Mouse (Mus musculus): ENCODE measurements around the gene Nek5. TPM values are rescaled to one million over a fixed set of nuclear protein-coding genes. Genes with fewer than 3 reads are reported as not detected.

Nek5 gene
- total and polyA plus RNA-seq, 3 experiments: 0.16 TPM; not detected in 2

GRCm38 (mm10) chr8:22036137-22036536 is 88.7 kb downstream of the Nek5 start:
- TF ChIP-seq CTCF (IDR thresholded peaks at IDR 0.05; ENCODE audit: low read depth, low read length) (no peak), POLR2AphosphoS5 (IDR thresholded peaks at IDR 0.05; ENCODE audit: insufficient replicate concordance, low read depth, low read length) (no peak), GATA2 (IDR thresholded peaks at IDR 0.05; ENCODE audit: borderline replicate concordance, low read depth, low read length) (no peak), TAL1 (conservative IDR thresholded peaks at IDR 0.05; ENCODE audit: low read depth, low read length) (no peak), GATA1 (IDR thresholded peaks at IDR 0.05; ENCODE audit: borderline replicate concordance, low read length) (no peak)
- no peaks in the 10 kb centered on the region for H3K9me3 ChIP-seq (replicated peaks)
- ATAC-seq (ENCODE audit: extremely low read depth, insufficient number of reproducible peaks, low FRiP score, poor library complexity, severe bottlenecking): no peak
- peaks cover 77% of the 10 kb centered on the region for H3K36me3 ChIP-seq (replicated peaks)
- H3K4me3 ChIP-seq (ENCODE audit: low read depth, low read length): no peak overlapping the region
- no peaks in the 10 kb centered on the region for H3K27me3 ChIP-seq (ENCODE audit: insufficient read depth, low read length)
- peaks cover 12% of the 10 kb centered on the region for H3K4me1 ChIP-seq (ENCODE audit: insufficient read depth, low read depth, low read length)
- DNase-seq (ENCODE audit: low spot score): no peak

- no peak for DNase-seq (ENCODE audit: low spot score)
- H3K27me3 ChIP-seq (ENCODE audit: insufficient read depth, low read length): no peaks in the 10 kb centered on the region
- peaks cover 4% of the 10 kb centered on the region; the same call in 1 of the 2 replicates for H3K4me1 ChIP-seq (ENCODE audit: insufficient read depth, low read depth, low read length)
- H3K4me3 ChIP-seq (ENCODE audit: low read depth, low read length): no peak overlapping the region
- peaks cover 73% of the 10 kb centered on the region for H3K36me3 ChIP-seq (replicated peaks)
- TF ChIP-seq GATA2 (IDR thresholded peaks at IDR 0.05; ENCODE audit: borderline replicate concordance, low read depth, low read length): no peak
- no peak for TF ChIP-seq GATA1 (IDR thresholded peaks at IDR 0.05; ENCODE audit: borderline replicate concordance, low read length)
- TF ChIP-seq TAL1 (conservative IDR thresholded peaks at IDR 0.05; ENCODE audit: low read depth, low read length): no peak
- no peak for TF ChIP-seq POLR2AphosphoS5 (IDR thresholded peaks at IDR 0.05; ENCODE audit: insufficient replicate concordance, low read depth, low read length)
- TF ChIP-seq CTCF (IDR thresholded peaks at IDR 0.05; ENCODE audit: low read depth, low read length): no peak
- ATAC-seq (ENCODE audit: extremely low read depth, insufficient number of reproducible peaks, low FRiP score, poor library complexity, severe bottlenecking): no peak
- H3K9me3 ChIP-seq (replicated peaks): no peaks in the 10 kb centered on the region
These were observed 93.9 kb downstream of the Nek5 start for GRCm38 (mm10) chr8:22030990-22031389.

GRCm38 (mm10) chr8:22028973-22029372 is 95.9 kb downstream of the Nek5 start:
- Histone ChIP-seq H3K9me3 (replicated peaks) (no peaks in the 10 kb centered on the region), H3K4me1 (ENCODE audit: insufficient read depth, low read depth, low read length) (0 out of 2 replicates have a peak, but pooled peaks cover 2% of the 10 kb centered on the region), H3K27me3 (ENCODE audit: insufficient read depth, low read length) (no peaks in the 10 kb centered on the region), H3K4me3 (ENCODE audit: low read depth, low read length) (no peak overlapping the region), H3K36me3 (replicated peaks) (peaks cover 78% of the 10 kb centered on the region)
- DNase-seq (ENCODE audit: low spot score) (no peak), ATAC-seq (ENCODE audit: extremely low read depth, insufficient number of reproducible peaks, low FRiP score, poor library complexity, severe bottlenecking) (no peak)
- TF ChIP-seq CTCF (IDR thresholded peaks at IDR 0.05; ENCODE audit: low read depth, low read length) (no peak), GATA2 (IDR thresholded peaks at IDR 0.05; ENCODE audit: borderline replicate concordance, low read depth, low read length) (no peak), POLR2AphosphoS5 (IDR thresholded peaks at IDR 0.05; ENCODE audit: insufficient replicate concordance, low read depth, low read length) (no peak), TAL1 (conservative IDR thresholded peaks at IDR 0.05; ENCODE audit: low read depth, low read length) (no peak), GATA1 (IDR thresholded peaks at IDR 0.05; ENCODE audit: borderline replicate concordance, low read length) (no peak)

- H3K36me3 ChIP-seq (replicated peaks): peaks cover 90% of the 10 kb centered on the region
- 0 out of 2 replicates have a peak, but pooled peaks cover 2% of the 10 kb centered on the region for H3K4me1 ChIP-seq (ENCODE audit: insufficient read depth, low read depth, low read length)
- DNase-seq (ENCODE audit: low spot score): no peak
These were observed 99.6 kb downstream of the Nek5 start for GRCm38 (mm10) chr8:22025241-22025640.

More at GRCm38 (mm10) chr8:22025241-22025640, 99.6 kb downstream of the Nek5 start:
- no peaks in the 10 kb centered on the region for H3K27me3 ChIP-seq (ENCODE audit: insufficient read depth, low read length)
- H3K4me3 ChIP-seq (ENCODE audit: low read depth, low read length): no peak overlapping the region
- H3K9me3 ChIP-seq (replicated peaks): no peaks in the 10 kb centered on the region
- ATAC-seq (ENCODE audit: extremely low read depth, insufficient number of reproducible peaks, low FRiP score, poor library complexity, severe bottlenecking): no peak
- TF ChIP-seq POLR2AphosphoS5 (IDR thresholded peaks at IDR 0.05; ENCODE audit: insufficient replicate concordance, low read depth, low read length): no peak

Other genes starting within 250 kb of the Nek5 start
- not detected in 2 replicates for gene Defb9, start 239.6 kb downstream of the Nek5 start, total RNA-seq (2014; fragmentation: Nextera tagmentation)
- not detected in 2 replicates for gene Defb9, start 239.6 kb downstream of the Nek5 start, total RNA-seq (2017)
- not detected in 2 replicates for gene Defb9, start 239.6 kb downstream of the Nek5 start, polyA plus RNA-seq (2012)
- gene Defb11, start 218.6 kb downstream of the Nek5 start, total RNA-seq (2014; fragmentation: Nextera tagmentation): not detected in 2 replicates
- not detected in 2 replicates for gene Defb11, start 218.6 kb downstream of the Nek5 start, total RNA-seq (2017)
- gene Defb11, start 218.6 kb downstream of the Nek5 start, polyA plus RNA-seq (2012): not detected in 2 replicates
- not detected in 2 replicates for gene Defb15, start 192.3 kb downstream of the Nek5 start, total RNA-seq (2014; fragmentation: Nextera tagmentation)
- gene Defb15, start 192.3 kb downstream of the Nek5 start, total RNA-seq (2017): 0.71 TPM in 1 of 2 replicates, not detected in the other
- not detected in 2 replicates for gene Defb15, start 192.3 kb downstream of the Nek5 start, polyA plus RNA-seq (2012)
- not detected in 2 replicates for gene Defb35, start 186.7 kb downstream of the Nek5 start, total RNA-seq (2014; fragmentation: Nextera tagmentation)
- gene Defb35, start 186.7 kb downstream of the Nek5 start, total RNA-seq (2017): not detected in 2 replicates
- not detected in 2 replicates for gene Defb35, start 186.7 kb downstream of the Nek5 start, polyA plus RNA-seq (2012)
- not detected in 2 replicates for gene Defb13, start 178.3 kb downstream of the Nek5 start, total RNA-seq (2014; fragmentation: Nextera tagmentation)
- gene Defb13, start 178.3 kb downstream of the Nek5 start, total RNA-seq (2017): not detected in 2 replicates
- not detected in 2 replicates for gene Defb13, start 178.3 kb downstream of the Nek5 start, polyA plus RNA-seq (2012)
- gene Fam90a1a, start 166.3 kb downstream of the Nek5 start, total RNA-seq (2014; fragmentation: Nextera tagmentation): not detected in 2 replicates
- 0.17 TPM in 1 of 2 replicates, not detected in the other for gene Fam90a1a, start 166.3 kb downstream of the Nek5 start, total RNA-seq (2017)
- not detected in 2 replicates for gene Fam90a1a, start 166.3 kb downstream of the Nek5 start, polyA plus RNA-seq (2012)
- not detected in 2 replicates for gene Ccdc70, start 155.3 kb downstream of the Nek5 start, total RNA-seq (2014; fragmentation: Nextera tagmentation)
- gene Ccdc70, start 155.3 kb downstream of the Nek5 start, total RNA-seq (2017): not detected in 2 replicates
- not detected in 2 replicates for gene Ccdc70, start 155.3 kb downstream of the Nek5 start, polyA plus RNA-seq (2012)
- gene Atp7b, start 64.7 kb downstream of the Nek5 start, total RNA-seq (2014; fragmentation: Nextera tagmentation): 14.7 and 18.9 TPM in 2 replicates
- 5.9 and 6.6 TPM in 2 replicates for gene Atp7b, start 64.7 kb downstream of the Nek5 start, total RNA-seq (2017)
- 5.2 and 6.1 TPM in 2 replicates for gene Atp7b, start 64.7 kb downstream of the Nek5 start, polyA plus RNA-seq (2012)
- 24.4 and 24.7 TPM in 2 replicates for gene Alg11, start 64.3 kb downstream of the Nek5 start, total RNA-seq (2014; fragmentation: Nextera tagmentation)
- gene Alg11, start 64.3 kb downstream of the Nek5 start, total RNA-seq (2017): 30.0 and 32.5 TPM in 2 replicates
- gene Alg11, start 64.3 kb downstream of the Nek5 start, polyA plus RNA-seq (2012): 0.86 TPM in 2 replicates
- gene Nek3, start 41.4 kb upstream of the Nek5 start, total RNA-seq (2014; fragmentation: Nextera tagmentation): 4.4 and 14.9 TPM in 2 replicates
- gene Nek3, start 41.4 kb upstream of the Nek5 start, total RNA-seq (2017): 5.3 and 5.7 TPM in 2 replicates
- 1.1 and 1.4 TPM in 2 replicates for gene Nek3, start 41.4 kb upstream of the Nek5 start, polyA plus RNA-seq (2012)
- gene Ckap2, start 60.8 kb upstream of the Nek5 start, total RNA-seq (2014; fragmentation: Nextera tagmentation): 28.2 and 63.9 TPM in 2 replicates
- gene Ckap2, start 60.8 kb upstream of the Nek5 start, total RNA-seq (2017): 40.3 and 45.4 TPM in 2 replicates
- 8.9 TPM in 2 replicates for gene Ckap2, start 60.8 kb upstream of the Nek5 start, polyA plus RNA-seq (2012)
- gene Vps36, start 67.8 kb upstream of the Nek5 start, total RNA-seq (2014; fragmentation: Nextera tagmentation): 41.1 and 55.0 TPM in 2 replicates
- 43.2 and 43.3 TPM in 2 replicates for gene Vps36, start 67.8 kb upstream of the Nek5 start, total RNA-seq (2017)
- gene Vps36, start 67.8 kb upstream of the Nek5 start, polyA plus RNA-seq (2012): 7.8 and 9.7 TPM in 2 replicates
- 0.73 TPM in 1 of 2 replicates, not detected in the other for gene Thsd1, start 102.3 kb upstream of the Nek5 start, total RNA-seq (2014; fragmentation: Nextera tagmentation)
- gene Thsd1, start 102.3 kb upstream of the Nek5 start, total RNA-seq (2017): 0.06 and 0.22 TPM in 2 replicates
- 0.01 TPM in 1 of 2 replicates, not detected in the other for gene Thsd1, start 102.3 kb upstream of the Nek5 start, polyA plus RNA-seq (2012)
- not detected in 2 replicates for gene Tpte, start 158.4 kb upstream of the Nek5 start, total RNA-seq (2014; fragmentation: Nextera tagmentation)
- gene Tpte, start 158.4 kb upstream of the Nek5 start, total RNA-seq (2017): 0.05 and 0.06 TPM in 2 replicates
- gene Tpte, start 158.4 kb upstream of the Nek5 start, polyA plus RNA-seq (2012): not detected in 2 replicates